Mouse (Mus musculus) hindbrain, postnatal 0 days (tissue): ENCODE measurements at regions not wholly inside any gene's neighbourhood (a gene's known extent, or its start where the extent isn't known, plus 50 kb on each side); places are given as distances from the start of the nearest gene placed in this dataset.
A peak's percentile ranks its signal among the peaks of the same experiment; 100 is the strongest.

Experiments
- ATAC-seq: fragments of 200-750 bp; cut with Nextera tagmentation; 2 replicates; pipeline ENCODE4 v1.8.0; 2017; ENCODE audit warnings: mild to moderate bottlenecking, moderate TSS enrichment, moderate library complexity
- DNase-seq: peaks from one replicate; pipeline ENCODE4 v3.0.0-alpha.2; 2015; ENCODE audit warnings: low spot score
- H3K27ac ChIP-seq: fragments of 300-500 bp; sonication (generic); 2 replicates; pipeline ENCODE4 v1.5.1; 2014; ENCODE audit warnings: mild to moderate bottlenecking
- H3K27me3 ChIP-seq: fragments of 300-500 bp; sonication (generic); 2 replicates; pipeline ENCODE4 v1.6.1; 2014; ENCODE audit warnings: low read length, mixed read lengths; ENCODE audit not compliant: insufficient read depth
- H3K36me3 ChIP-seq: fragments of 300-500 bp; sonication (generic); 2 replicates; pipeline ENCODE4 v1.6.1; 2014; ENCODE audit warnings: low read length, mixed read lengths; ENCODE audit not compliant: insufficient read depth
- H3K4me1 ChIP-seq: fragments of 300-500 bp; sonication (generic); 2 replicates; pipeline ENCODE4 v1.6.1; 2014; ENCODE audit warnings: antibody characterized with exemption, low read length, mixed read lengths; ENCODE audit not compliant: insufficient read depth
- H3K4me2 ChIP-seq: fragments of 300-500 bp; sonication (generic); 2 replicates; pipeline ENCODE4 v1.6.1; 2014; ENCODE audit warnings: low read depth, mild to moderate bottlenecking, low read length, moderate library complexity, mixed read lengths
- H3K4me3 ChIP-seq: fragments of 300-500 bp; sonication (generic); 2 replicates; pipeline ENCODE4 v1.5.1; 2014; ENCODE audit warnings: low read length
- H3K9ac ChIP-seq: fragments of 300-500 bp; sonication (generic); replicated peaks from 2 replicates; pipeline ENCODE4 v1.6.1; 2014; ENCODE audit warnings: mild to moderate bottlenecking, low read length, moderate library complexity, mixed read lengths
- H3K9me3 ChIP-seq: fragments of 300-500 bp; sonication (generic); 2 replicates; pipeline ENCODE4 v1.6.1; 2016; ENCODE audit warnings: low read length, mixed read lengths
- CTCF ChIP-seq: IDR thresholded peaks from 2 replicates; pipeline ENCODE4 v1.5.1; 2016; ENCODE audit warnings: antibody characterized with exemption, control low read depth, low read depth
- WGBS: fragments of 180-500 bp; shearing (Covaris S2); extraction: QIAGEN DNeasy Blood & Tissue Kit; methylation state at CpG from one replicate; pipeline ENCODE4 v1.1.7; 2014; 5-methylcytosine and 5-hydroxymethylcytosine counted together

GRCm38 (mm10) chr13:107665775-107666174 lies 378.5 kb upstream of the Smim15 start:
- no peak for DNase-seq

GRCm38 (mm10) chr13:107664197-107664596 lies 380.0 kb upstream of the Smim15 start:
- H3K27ac ChIP-seq, result peak overlapping the region; percentile 34
- H3K9ac ChIP-seq, result no peak overlapping the region
- H3K4me2 ChIP-seq, result 0 out of 2 replicates have a peak overlapping the region, but pooled peaks have one; percentile 16

More at GRCm38 (mm10) chr13:107665775-107666174, 378.5 kb upstream of the Smim15 start:
- H3K36me3 ChIP-seq, result no peaks in the 10 kb centered on the region
- WGBS, result 73% methylated on average over 6 of the region's 6 CpGs
- no peak for TF ChIP-seq CTCF
- no peak overlapping the region for H3K27ac ChIP-seq
- no peaks in the 10 kb centered on the region for H3K27me3 ChIP-seq
- H3K4me2 ChIP-seq, result no peak overlapping the region
- no peak overlapping the region for H3K4me3 ChIP-seq
- H3K9ac ChIP-seq, result no peak overlapping the region
- H3K9me3 ChIP-seq, result no peaks in the 10 kb centered on the region
- peaks cover 4% of the 10 kb centered on the region; the same call in 1 of the 2 replicates for H3K4me1 ChIP-seq
- no peak for ATAC-seq

GRCm38 (mm10) chr13:107663745-107664144 lies 380.5 kb upstream of the Smim15 start:
- no peak for TF ChIP-seq CTCF
- Histone ChIP-seq H3K4me3 (no peak overlapping the region), H3K9me3 (no peaks in the 10 kb centered on the region), H3K9ac (0 out of 2 replicates have a peak overlapping the region, but pooled peaks have one; percentile 28), H3K27ac (peak overlapping the region; percentile 34), H3K4me1 (peaks cover 4% of the 10 kb centered on the region; the same call in 1 of the 2 replicates), H3K4me2 (0 out of 2 replicates have a peak overlapping the region, but pooled peaks have one; percentile 16), H3K27me3 (no peaks in the 10 kb centered on the region), H3K36me3 (no peaks in the 10 kb centered on the region)
- ATAC-seq (peak; percentile 57), DNase-seq (peak; percentile 46)
- WGBS, result 12% methylated on average over 12 of the region's 12 CpGs

More at GRCm38 (mm10) chr13:107664197-107664596, 380.0 kb upstream of the Smim15 start:
- no peak for DNase-seq
- Histone ChIP-seq H3K4me1 (peaks cover 4% of the 10 kb centered on the region; the same call in 1 of the 2 replicates), H3K4me3 (no peak overlapping the region), H3K36me3 (no peaks in the 10 kb centered on the region), H3K27me3 (no peaks in the 10 kb centered on the region), H3K9me3 (no peaks in the 10 kb centered on the region)
- no peak for TF ChIP-seq CTCF
- whole genome bisulfite sequencing, result 30% methylated on average over 8 of the region's 8 CpGs
- no peak for ATAC-seq

GRCm38 (mm10) chr13:107661414-107661813 lies 382.8 kb upstream of the Smim15 start:
- no peak for ATAC-seq

GRCm38 (mm10) chr13:107645865-107646645 lies 398.2 kb upstream of the Smim15 start:
- 3% methylated on average over 27 of the region's 27 CpGs for WGBS
- peak; percentile 41; the same call in 1 of the 2 replicates for ATAC-seq

More at GRCm38 (mm10) chr13:107661414-107661813, 382.8 kb upstream of the Smim15 start:
- WGBS, result 16% methylated on average over 5 of the region's 5 CpGs
- no peak for TF ChIP-seq CTCF
- H3K27ac ChIP-seq, result no peak overlapping the region
- no peak overlapping the region for H3K4me3 ChIP-seq
- no peak for DNase-seq
- H3K9me3 ChIP-seq, result no peaks in the 10 kb centered on the region
- no peak overlapping the region for H3K4me2 ChIP-seq
- H3K36me3 ChIP-seq, result no peaks in the 10 kb centered on the region
- H3K4me1 ChIP-seq, result peaks cover 4% of the 10 kb centered on the region; the same call in 1 of the 2 replicates
- no peaks in the 10 kb centered on the region for H3K27me3 ChIP-seq
- no peak overlapping the region for H3K9ac ChIP-seq

GRCm38 (mm10) chr13:107645121-107645864 lies 399.0 kb upstream of the Smim15 start:
- peak overlapping the region; percentile 56 for H3K4me2 ChIP-seq
- 6% methylated on average over 36 of the region's 36 CpGs for WGBS
- no peak for TF ChIP-seq CTCF
- no peaks in the 10 kb centered on the region for H3K27me3 ChIP-seq
- ATAC-seq, result no peak
- DNase-seq, result no peak
- no peaks in the 10 kb centered on the region for H3K9me3 ChIP-seq
- 0 out of 2 replicates have a peak, but pooled peaks cover 4% of the 10 kb centered on the region for H3K4me1 ChIP-seq
- H3K27ac ChIP-seq, result no peak overlapping the region
- H3K9ac ChIP-seq, result peak overlapping the region; percentile 33
- H3K36me3 ChIP-seq, result no peaks in the 10 kb centered on the region
- peak overlapping the region; percentile 28 for H3K4me3 ChIP-seq

More at GRCm38 (mm10) chr13:107645865-107646645, 398.2 kb upstream of the Smim15 start:
- TF ChIP-seq CTCF, result peak; percentile 33; the same call in 1 of the 2 replicates
- Histone ChIP-seq H3K36me3 (no peaks in the 10 kb centered on the region), H3K9ac (peak overlapping the region; percentile 33), H3K9me3 (no peaks in the 10 kb centered on the region), H3K27me3 (no peaks in the 10 kb centered on the region), H3K4me1 (0 out of 2 replicates have a peak, but pooled peaks cover 4% of the 10 kb centered on the region), H3K4me3 (peak overlapping the region; percentile 28), H3K27ac (peak overlapping the region; percentile 38; the same call in 1 of the 2 replicates), H3K4me2 (peak overlapping the region; percentile 56)
- peak; percentile 59 for DNase-seq
